Comparison of ENCODE assay signal across 8 mouse cellular contexts in the genomic region with DNA sequence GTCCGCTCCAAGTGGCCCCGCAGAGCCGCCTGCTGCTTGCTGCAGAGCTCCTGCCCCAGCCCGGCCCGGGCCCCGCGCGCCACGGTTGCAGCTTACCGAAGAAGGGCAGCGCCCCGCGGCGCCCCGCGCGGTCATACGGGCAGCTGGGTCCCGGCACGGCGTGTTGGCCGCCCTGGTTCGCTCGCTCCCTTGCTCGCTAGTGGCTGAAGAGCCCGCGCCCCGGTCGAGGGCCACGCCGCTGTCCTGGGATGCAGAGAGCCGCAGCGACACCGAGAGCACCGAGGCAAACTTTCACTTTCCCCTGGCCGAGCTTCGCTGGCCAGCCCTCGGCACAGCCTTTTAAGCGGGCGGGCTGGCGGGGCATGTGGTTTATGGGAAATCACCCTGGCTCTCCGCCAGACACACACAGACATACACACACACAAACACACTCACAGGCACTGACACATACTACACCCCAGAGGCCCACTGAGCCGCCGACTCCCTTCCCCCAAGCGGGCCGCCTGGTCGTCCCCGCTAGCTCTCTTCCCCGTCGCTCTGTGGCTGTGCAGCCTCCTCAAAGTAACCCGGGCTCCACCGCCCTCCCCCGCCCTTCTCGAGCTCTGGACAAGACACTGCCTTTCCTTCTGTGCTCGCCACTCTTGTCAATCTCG. TPM values are rescaled to one million over a fixed set of nuclear protein-coding genes. Genes with fewer than 3 reads are reported as not detected.
DNase-seq lines count a peak whose midpoint lies in the region; ATAC-seq lines count a peak whose summit lies in the region.

TSS of gene Csf1 (minus strand) at position 541 of the 653 bp plus-strand sequence.

- intact Hi-C loops in gastrocnemius, postnatal 14 days (cut with DNase I; ENCODE audit: low total_unique reads): loop anchor here (5.0 to 10.0 kb wide), 2 partner anchors 97 to 135 kb away; no protein-coding TSS in a partner anchor
- intact Hi-C loops in left cerebral cortex, postnatal 10 days (cut with DNase I): loop anchor here (5.0 kb wide), 3 partner anchors 63 to 102 kb away; partner anchors contain the start of gene Ahcyl1

- peak; percentile 84 for ATAC-seq in common myeloid progenitor, adult 5-6 weeks (replicated peaks; ENCODE audit: low read depth, poor library complexity, severe bottlenecking)
- peak; percentile 77 for ATAC-seq in inflammation-experienced regulatory T-cells, adult 6 months
- ATAC-seq in megakaryocyte progenitor cell, adult 5-6 weeks (replicated peaks; ENCODE audit: poor library complexity): peak; percentile 80

- peak; percentile 28 for DNase-seq in WW6 (ENCODE audit: low read depth, low spot score)
- DNase-seq in gastrocnemius, postnatal 14 days: peak; percentile 87
- peak; percentile 58 to 91 for DNase-seq in left cerebral cortex, postnatal 10 days (ENCODE audit: extremely low spot score in 1 of 2, low spot score in 2 of 2)
- peak; percentile 69 for DNase-seq in right cerebral cortex, postnatal 14 days
- peak; percentile 77 to 85 for DNase-seq in urinary bladder, postnatal 36 days (ENCODE audit: low spot score in 2 of 2)

RNA-seq across cellular contexts. Expression of gene Csf1, which starts in this region (rescaled TPM):
- total RNA-seq in common myeloid progenitor, adult 5-6 weeks (2017): 1.2 and 2.1 TPM in 2 replicates
- total RNA-seq in gastrocnemius, postnatal 14 days (2021): 10 to 100 TPM in 1 of 2 experiments, 1 to 10 TPM in 1; 7.9 to 10.9 TPM
- 10 to 100 TPM; 15.5 to 53.7 (median 20.5) TPM for polyA plus RNA-seq in inflammation-experienced regulatory T-cells, adult 6 months (2017; shearing (Covaris generic))
- 1 to 10 TPM; 7.5 to 8.3 TPM for total RNA-seq in left cerebral cortex, postnatal 10 days (2021)
- 2.2 and 4.8 TPM in 2 replicates for total RNA-seq in megakaryocyte progenitor cell, adult 5-6 weeks (2015)
- total RNA-seq in megakaryocyte progenitor cell, adult 5-6 weeks (2017): 1.5 and 4.6 TPM in 2 replicates

Comparison
In these comparisons a context has a peak if more than half of its experiments do, and no peak if none do; other contexts are left out.
1. Peak in every context shown above with its lines: DNase-seq and ATAC-seq.
2. DNase-seq: peak in every context shown above with its lines; median percentile 87 in gastrocnemius, postnatal 14 days; 81 in urinary bladder, postnatal 36 days; 74 in left cerebral cortex, postnatal 10 days; 69 in right cerebral cortex, postnatal 14 days; 28 in WW6.